Mouse (Mus musculus) Patski (cell line): ENCODE measurements around the gene Hoxa7. TPM values are rescaled to one million over a fixed set of nuclear protein-coding genes. Genes with fewer than 3 reads are reported as not detected.

ENCODE experiments used
- ATAC-seq: fragments of 100-300 bp; one replicate; pipeline ENCODE4 v1.8.0; 2021
- CTCF ChIA-PET: fragments of 350-600 bp; sonication (Branson Sonifier 250); formaldehyde crosslinking; loops from one replicate; lab custom pipeline; 2022; ENCODE audit warnings: inconsistent platforms; lab: Charles Lee
- POLR2A ChIA-PET: fragments of 350-600 bp; sonication (Branson Sonifier 250); formaldehyde crosslinking; loops from one replicate; lab custom pipeline; 2022; ENCODE audit warnings: antibody characterized with exemption, inconsistent platforms; lab: Charles Lee
- DNase-seq: peaks from one replicate; pipeline ENCODE4 v3.0.0-alpha.2; 2011; ENCODE audit warnings: low read depth, low spot score
- H3K27me3 ChIP-seq: fragments of 371-371 bp; one replicate; pipeline ENCODE4 v1.5.1; 2021
- CTCF ChIP-seq: fragments of 100-300 bp; IDR thresholded peaks from one replicate; pipeline ENCODE4 v1.5.1; 2021
- in situ Hi-C: fragments of 300-500 bp; cut with MboI; formaldehyde crosslinking; loops from 3 replicates; pipeline ENCODE4 v1.11.1; 2018; ENCODE audit warnings: low pct_unique_long_range_greater_than_20kb, mixed read lengths
- polyA plus RNA-seq: library from polyadenylated mRNA; unstranded; gene quantifications from one replicate; pipeline ENCODE4 v1.2.3, GENCODE M21; 2021

The Hoxa7 gene
- polyA plus RNA-seq, 1 experiment from 2014 or later: 51.6 TPM

DNA sequence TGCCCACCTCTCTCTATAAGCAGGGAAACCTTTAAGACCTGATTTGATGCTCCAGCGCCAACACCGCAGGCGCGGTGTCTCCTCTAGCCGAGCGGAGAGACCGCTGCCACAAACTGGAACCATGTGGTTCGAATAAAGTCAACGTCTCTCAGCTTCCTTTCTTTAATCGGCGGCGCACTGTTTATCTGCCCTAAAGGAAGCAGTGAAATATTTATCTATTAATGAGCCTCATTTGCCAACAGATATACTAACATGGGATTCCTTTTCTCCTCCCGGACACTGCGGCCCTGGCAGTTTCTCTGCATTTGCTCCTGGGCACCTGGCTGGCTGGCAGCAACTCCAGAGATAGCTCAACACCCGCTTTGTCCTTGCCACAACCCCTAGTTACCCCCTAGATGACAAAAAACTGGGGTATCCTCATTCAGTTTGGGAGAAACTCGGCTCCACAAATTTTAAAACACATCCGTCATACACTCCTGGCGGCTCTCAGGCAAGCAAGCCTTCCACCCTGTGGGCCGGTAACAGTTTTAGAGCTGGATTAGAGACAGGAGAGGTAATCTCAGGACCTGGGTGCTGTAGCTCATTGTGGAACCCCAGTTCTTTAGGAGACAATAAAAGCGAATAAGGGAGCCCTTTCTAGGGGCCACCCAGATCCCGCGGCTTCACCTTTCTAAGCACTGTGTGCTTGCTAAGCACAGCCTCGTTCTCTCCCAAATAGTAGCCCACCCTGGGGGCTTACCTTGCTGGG is 3.6 kb downstream of the Hoxa7 start:
- ChIA-PET POLR2A (interaction anchor here (0.8 to 37.4 kb wide), 8 partner anchors 5 to 206 kb away, joined by 3 to 778 read pairs (median 80); partner anchors contain the start of genes 5730596B20Rik, Gm28308, Hoxa10 and Hoxa11), CTCF (interaction anchor here (1.1 to 5.0 kb wide), 12 partner anchors 9 to 352 kb away, joined by 3 to 23 read pairs (median 4); partner anchors contain the start of genes 5730596B20Rik, Hoxa10 and Hoxa9)
- no peaks in the 10 kb centered on the region for H3K27me3 ChIP-seq
- in situ Hi-C loops: loop anchor here (5.0 to 25.0 kb wide), 2 partner anchors 506 to 631 kb away; no protein-coding TSS in a partner anchor
- no peak for TF ChIP-seq CTCF
- DNase-seq (no peak), ATAC-seq (no peak)

DNA sequence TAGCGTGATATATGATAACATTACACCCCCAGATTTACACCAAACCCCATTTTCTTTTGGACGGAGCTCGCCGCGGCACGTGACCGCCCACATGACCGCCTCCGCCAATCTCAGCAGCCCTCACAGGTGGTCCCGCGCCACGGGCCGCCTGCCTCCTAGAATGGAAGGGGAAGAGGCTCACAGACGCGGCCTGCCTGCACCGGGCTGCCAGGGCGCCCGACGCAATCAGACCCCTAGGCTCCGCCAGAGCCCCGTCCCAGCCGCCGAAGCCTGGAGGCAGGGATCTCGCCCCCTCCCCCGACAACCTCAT is 4.2 kb downstream of the Hoxa7 start:
- ChIA-PET CTCF (interaction anchor here (1.1 to 4.4 kb wide), 7 partner anchors 10 to 351 kb away, joined by 3 to 23 read pairs (median 5); partner anchors contain the start of genes Hoxa10 and Hoxa9), POLR2A (interaction anchor here (0.8 to 37.4 kb wide), 7 partner anchors 6 to 205 kb away, joined by 3 to 778 read pairs (median 6); partner anchors contain the start of genes 5730596B20Rik, Hoxa10, Hoxa11 and Hoxa4)
- ATAC-seq (no peak), DNase-seq (no peak)
- no peak for TF ChIP-seq CTCF
- no peaks in the 10 kb centered on the region for H3K27me3 ChIP-seq
- in situ Hi-C loops: loop anchor here (5.0 to 25.0 kb wide), 2 partner anchors 505 to 630 kb away; no protein-coding TSS in a partner anchor

DNA sequence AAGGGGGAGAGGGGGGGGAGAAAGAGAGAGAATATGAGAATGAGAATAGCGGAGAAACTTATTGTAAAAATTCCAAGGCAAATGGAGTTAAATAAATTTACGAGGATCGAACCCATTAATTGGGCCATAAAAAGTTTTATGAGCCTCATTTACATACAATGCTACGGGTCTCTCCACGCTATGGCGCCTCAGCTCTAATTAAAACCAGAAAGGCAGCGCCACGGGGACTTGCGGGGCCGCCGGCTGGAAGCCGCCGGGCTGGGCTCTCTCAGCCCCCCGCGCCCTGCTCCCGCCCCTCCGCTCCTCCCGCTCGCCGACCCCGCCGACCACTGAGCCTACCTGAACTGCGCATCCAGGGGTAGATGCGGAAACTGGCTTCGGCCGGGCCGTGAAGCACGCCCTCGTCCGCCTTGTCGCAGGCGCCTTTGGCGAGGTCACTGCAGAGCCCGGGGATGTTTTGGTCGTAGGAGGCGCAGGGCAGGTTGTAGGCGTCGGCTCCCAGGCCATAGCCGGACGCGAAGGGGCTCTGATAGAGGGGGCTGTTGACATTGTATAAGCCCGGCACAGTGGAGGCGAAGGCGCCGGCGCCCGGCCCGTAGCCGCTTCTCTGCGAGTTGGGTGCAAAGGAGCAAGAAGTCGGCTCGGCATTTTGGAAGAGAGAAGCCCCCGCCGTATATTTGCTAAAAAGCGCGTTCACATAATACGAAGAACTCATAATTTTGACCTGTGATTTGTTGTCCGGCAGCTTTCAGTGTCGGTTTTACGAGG is 4.8 kb downstream of the Hoxa7 start:
- ChIA-PET CTCF (interaction anchor here (1.7 to 4.4 kb wide), 3 partner anchors 14 to 224 kb away, joined by 4 to 23 read pairs (median 5); partner anchors contain the start of gene Hoxa9), POLR2A (interaction anchor here (0.8 to 37.4 kb wide), 6 partner anchors 6 to 204 kb away, joined by 3 to 778 read pairs (median 78); partner anchors contain the start of genes 5730596B20Rik, Hoxa10, Hoxa11 and Hoxa7)
- ATAC-seq (no peak), DNase-seq (no peak)
- no peak for TF ChIP-seq CTCF
- in situ Hi-C loops: loop anchor here (5.0 to 25.0 kb wide), 2 partner anchors 505 to 630 kb away; no protein-coding TSS in a partner anchor
- no peaks in the 10 kb centered on the region for H3K27me3 ChIP-seq

DNA sequence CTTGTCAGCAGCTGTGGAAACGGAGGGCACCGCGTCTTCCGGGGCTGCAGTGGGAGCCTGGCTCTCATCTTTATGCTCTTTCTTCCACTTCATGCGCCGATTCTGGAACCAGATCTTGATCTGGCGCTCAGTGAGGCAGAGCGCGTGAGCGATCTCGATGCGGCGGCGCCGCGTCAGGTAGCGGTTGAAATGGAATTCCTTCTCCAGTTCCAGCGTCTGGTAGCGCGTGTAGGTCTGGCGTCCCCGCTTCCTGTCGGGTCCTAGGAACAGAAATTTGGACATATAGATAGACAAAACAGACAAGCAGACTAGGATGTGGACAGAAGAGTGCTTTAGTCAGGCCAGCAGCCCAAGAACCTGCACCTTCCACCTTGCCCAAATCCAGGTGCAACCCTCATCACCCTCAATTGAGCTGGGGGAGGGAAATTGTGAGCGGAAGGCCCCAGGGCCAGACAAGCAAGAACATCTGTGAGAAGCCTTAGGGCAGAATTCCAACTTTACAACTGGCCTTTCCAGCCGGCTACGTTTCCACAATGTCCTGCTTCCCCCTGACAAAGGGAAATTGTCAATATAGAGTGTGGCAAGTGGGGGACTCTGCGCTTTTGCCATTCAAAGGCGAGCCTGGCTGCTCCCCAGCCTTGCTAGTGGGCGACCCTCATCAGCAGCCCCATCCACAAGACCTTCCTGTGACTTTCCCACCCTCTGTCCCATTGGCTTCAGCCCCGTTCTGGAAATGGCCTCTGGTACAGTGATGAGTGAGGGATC is 5.7 kb downstream of the Hoxa7 start:
- no peak for TF ChIP-seq CTCF
- DNase-seq (no peak), ATAC-seq (no peak)
- POLR2A ChIA-PET: interaction anchor here (1.5 to 37.4 kb wide), 4 partner anchors 7 to 38 kb away, joined by 4 to 778 read pairs (median 266); partner anchors contain the start of genes 5730596B20Rik, Hoxa10, Hoxa11 and Hoxa7
- in situ Hi-C loops: loop anchor here (5.0 to 25.0 kb wide), 2 partner anchors 504 to 629 kb away; no protein-coding TSS in a partner anchor
- no peaks in the 10 kb centered on the region for H3K27me3 ChIP-seq
- CTCF ChIA-PET: interaction anchor here (0.7 to 2.8 kb wide), 4 partner anchors 16 to 24 kb away, joined by 3 to 11 read pairs (median 4); partner anchors contain the start of genes Hoxa10 and Hoxa9

DNA sequence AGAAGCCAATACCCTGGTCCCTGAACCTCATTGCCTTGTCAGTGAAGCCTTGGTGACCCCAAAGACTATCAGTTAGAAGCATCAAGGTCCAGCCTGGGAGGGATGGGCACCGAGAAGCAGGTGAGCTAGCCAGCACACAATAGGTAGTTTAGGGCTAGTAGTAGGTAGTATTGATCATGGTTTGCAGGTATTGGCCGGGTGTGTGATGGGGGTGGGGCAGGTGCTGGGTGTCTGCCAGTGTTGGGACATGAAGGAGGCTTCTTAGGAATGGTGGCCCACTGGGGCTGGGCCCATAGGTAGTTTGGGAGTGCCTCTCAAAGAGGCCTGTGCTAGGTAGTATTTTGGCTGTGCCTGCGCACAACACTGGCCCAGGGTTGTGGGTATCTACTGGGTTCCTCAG is 6.6 kb downstream of the Hoxa7 start:
- POLR2A ChIA-PET: interaction anchor here (11.3 to 37.4 kb wide), 3 partner anchors 8 to 37 kb away, joined by 153 to 778 read pairs (median 378); partner anchors contain the start of genes 5730596B20Rik, Hoxa10, Hoxa11 and Hoxa7
- no peak for ATAC-seq
- DNase-seq: no peak
- TF ChIP-seq CTCF: no peak
- H3K27me3 ChIP-seq: no peaks in the 10 kb centered on the region
- CTCF ChIA-PET: interaction anchor here (0.7 to 2.9 kb wide), 6 partner anchors 8 to 31 kb away, joined by 3 to 21 read pairs (median 4); partner anchors contain the start of genes Hoxa10, Hoxa7 and Hoxa9
- in situ Hi-C loops: loop anchor here (5.0 to 25.0 kb wide), 2 partner anchors 503 to 628 kb away; no protein-coding TSS in a partner anchor

DNA sequence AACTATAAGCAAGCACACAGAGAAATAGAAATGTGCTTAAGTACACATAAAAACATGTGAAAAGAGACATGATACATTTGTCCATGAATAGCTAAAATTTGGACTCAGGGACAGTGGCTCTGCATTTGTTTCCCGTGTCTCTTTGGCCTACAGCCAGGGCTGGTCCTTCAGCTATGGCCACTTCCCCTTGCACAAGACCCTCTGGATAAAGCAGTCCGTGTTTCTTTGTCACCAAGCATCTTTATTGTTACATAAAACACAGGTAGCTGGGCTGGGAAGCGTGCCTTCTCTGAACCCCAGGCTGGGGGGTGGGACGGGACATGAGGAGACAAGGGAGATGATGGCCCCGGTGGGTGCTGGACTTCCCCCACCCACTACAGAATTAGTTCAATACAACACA is 7.4 kb downstream of the Hoxa7 start:
- in situ Hi-C loops: loop anchor here (25.0 kb wide), 1 partner anchor 502 kb away; no protein-coding TSS in a partner anchor
- ChIA-PET CTCF (interaction anchor here (1.2 to 2.9 kb wide), 7 partner anchors 9 to 43 kb away, joined by 4 to 21 read pairs (median 5); partner anchors contain the start of genes Hoxa10, Hoxa7 and Hoxa9), POLR2A (interaction anchor here (11.3 to 37.4 kb wide), 3 partner anchors 9 to 37 kb away, joined by 153 to 778 read pairs (median 378); partner anchors contain the start of genes 5730596B20Rik, Hoxa10, Hoxa11 and Hoxa7)
- no peaks in the 10 kb centered on the region for H3K27me3 ChIP-seq
- no peak for ATAC-seq
- no peak for DNase-seq
- TF ChIP-seq CTCF: no peak

DNA sequence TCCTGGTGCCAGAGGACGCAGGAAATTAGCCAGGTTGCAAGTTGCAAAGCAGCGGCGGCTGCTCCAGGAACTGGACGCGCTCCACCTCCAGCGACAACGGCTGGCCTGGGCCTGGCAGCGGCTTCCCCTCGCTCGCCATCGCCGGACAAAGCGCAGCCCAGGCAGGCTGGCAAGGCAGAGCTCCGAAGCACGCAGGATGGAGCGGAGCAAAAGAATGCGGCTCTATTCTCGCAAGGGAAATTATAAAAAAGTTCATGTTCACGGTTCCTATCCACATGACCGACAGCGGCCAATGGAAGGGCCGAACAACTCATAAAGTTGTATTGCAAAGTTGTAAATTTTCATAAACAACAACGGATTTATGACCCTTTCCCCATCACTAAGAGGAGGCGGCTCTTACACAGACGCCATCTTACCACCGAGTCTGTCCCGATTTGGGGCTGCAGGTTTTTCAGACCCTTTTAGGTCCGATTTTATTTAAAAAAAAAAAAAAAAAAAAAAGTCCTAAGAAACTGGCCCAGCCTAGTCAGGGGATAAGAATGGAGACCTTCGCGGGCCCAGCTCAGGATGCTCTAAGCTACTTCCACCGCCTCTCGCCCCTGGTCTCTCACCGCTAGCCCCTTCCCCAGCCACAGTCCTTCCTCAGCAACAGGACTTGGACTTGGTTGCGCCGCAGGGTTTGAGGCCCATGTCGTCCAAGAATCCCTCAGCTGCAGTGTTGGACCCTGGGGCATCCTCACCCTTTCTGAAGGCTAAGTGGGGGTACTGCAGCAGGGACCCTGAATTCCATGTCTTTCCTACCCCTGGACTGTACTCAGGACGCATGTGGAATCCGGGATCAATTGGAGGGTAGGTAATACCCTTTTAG is 8.3 kb downstream of the Hoxa7 start, which contains the start of the genes Hoxa3 and Gm28308:
Gene Hoxa3 (minus strand): TSS at position 218 of the 868 bp plus-strand sequence.
Gene Gm28308 (minus strand): TSS at position 221 of the 868 bp plus-strand sequence.
- H3K27me3 ChIP-seq: no peaks in the 10 kb centered on the region
- DNase-seq (no peak), ATAC-seq (peak; percentile 35)
- no peak for TF ChIP-seq CTCF
- ChIA-PET CTCF (interaction anchor here (0.8 to 2.9 kb wide), 8 partner anchors 10 to 211 kb away, joined by 3 to 21 read pairs (median 4); partner anchors contain the start of genes Hoxa10 and Hoxa7), POLR2A (interaction anchor here (0.7 to 37.4 kb wide), 5 partner anchors 9 to 744 kb away, joined by 3 to 778 read pairs (median 153); partner anchors contain the start of genes 5730596B20Rik, Hoxa10, Hoxa11 and Hoxa7)
- in situ Hi-C loops: loop anchor here (25.0 kb wide), 1 partner anchor 501 kb away; no protein-coding TSS in a partner anchor
